Mouse (Mus musculus) kidney, embryonic 15.5 days (tissue): Measurements from ENCODE around the gene Tnc. TPM values are rescaled to one million over a fixed set of nuclear protein-coding genes. Genes with fewer than 3 reads are reported as not detected.

Source experiments
- ATAC-seq: fragments of 200-750 bp; cut with Nextera tagmentation; replicated peaks from 2 replicates; pipeline ENCODE4 v1.8.0; 2017; ENCODE audit warnings: moderate TSS enrichment; ENCODE audit not compliant: low FRiP score
- H3K27ac ChIP-seq: fragments of 300-500 bp; sonication (generic); 2 replicates; pipeline ENCODE4 v1.5.1; 2015; ENCODE audit warnings: mild to moderate bottlenecking, inconsistent platforms
- H3K27me3 ChIP-seq: fragments of 300-500 bp; sonication (generic); 2 replicates; pipeline ENCODE4 v1.6.1; 2015; ENCODE audit warnings: inconsistent platforms
- H3K36me3 ChIP-seq: fragments of 300-500 bp; sonication (generic); 2 replicates; pipeline ENCODE4 v1.6.1; 2015; ENCODE audit warnings: inconsistent platforms
- H3K4me1 ChIP-seq: fragments of 300-500 bp; sonication (generic); 2 replicates; pipeline ENCODE4 v1.6.1; 2015; ENCODE audit warnings: inconsistent platforms
- H3K4me2 ChIP-seq: fragments of 300-500 bp; sonication (generic); 2 replicates; pipeline ENCODE4 v1.6.1; 2015; ENCODE audit warnings: moderate library complexity, mild to moderate bottlenecking, inconsistent platforms
- H3K4me3 ChIP-seq: fragments of 300-500 bp; sonication (generic); replicated peaks from 2 replicates; pipeline ENCODE4 v1.5.1; 2015; ENCODE audit warnings: mild to moderate bottlenecking, inconsistent platforms
- H3K9ac ChIP-seq: fragments of 300-500 bp; sonication (generic); 2 replicates; pipeline ENCODE4 v1.6.1; 2015; ENCODE audit warnings: mild to moderate bottlenecking, inconsistent platforms
- H3K9me3 ChIP-seq: fragments of 300-500 bp; sonication (generic); replicated peaks from 2 replicates; pipeline ENCODE4 v1.6.1; 2016; ENCODE audit warnings: inconsistent platforms
- WGBS: fragments of 180-500 bp; shearing (Covaris S2); methylation state at CpG from one replicate; pipeline ENCODE4 v1.1.7; 2015; ENCODE audit warnings: mixed read lengths; 5-methylcytosine and 5-hydroxymethylcytosine counted together
- polyA plus RNA-seq: library from polyadenylated mRNA; unstranded; fragments of >200 nt; fragmentation: Nextera tagmentation; extraction: Ambion mirVana; gene quantifications from 2 replicates; pipeline ENCODE4 v1.2.1, GENCODE M21; 2015

The Tnc gene
- polyA plus RNA-seq, 1 experiment from 2014 or later: 19.6 TPM

- H3K4me2 ChIP-seq: no peak overlapping the region
- no peak for ATAC-seq
These were observed 60.2 kb downstream of the Tnc start for GRCm38 (mm10) chr4:63986576-63986975.

GRCm38 (mm10) chr4:63983098-63983445 is 63.7 kb downstream of the Tnc start:
- 21% methylated on average over 8 of the region's 8 CpGs for WGBS
- peak overlapping the region; percentile 54 for H3K27ac ChIP-seq
- H3K9me3 ChIP-seq: no peaks in the 10 kb centered on the region
- peak overlapping the region; percentile 22; the same call in 1 of the 2 replicates for H3K4me2 ChIP-seq
- no peak overlapping the region for H3K4me3 ChIP-seq
- no peaks in the 10 kb centered on the region for H3K36me3 ChIP-seq
- H3K9ac ChIP-seq: no peak overlapping the region
- H3K27me3 ChIP-seq: no peaks in the 10 kb centered on the region
- H3K4me1 ChIP-seq: peaks cover 7% of the 10 kb centered on the region
- peak; percentile 69; the same call in 1 of the 2 replicates for ATAC-seq

More at GRCm38 (mm10) chr4:63986576-63986975, 60.2 kb downstream of the Tnc start:
- no peaks in the 10 kb centered on the region for H3K36me3 ChIP-seq
- no peak overlapping the region for H3K4me3 ChIP-seq
- no peaks in the 10 kb centered on the region for H3K27me3 ChIP-seq
- H3K4me1 ChIP-seq: peaks cover 7% of the 10 kb centered on the region
- no peaks in the 10 kb centered on the region for H3K9me3 ChIP-seq
- H3K9ac ChIP-seq: no peak overlapping the region
- H3K27ac ChIP-seq: no peak overlapping the region

- Histone ChIP-seq H3K27me3 (no peaks in the 10 kb centered on the region), H3K4me2 (peak overlapping the region; percentile 22), H3K36me3 (no peaks in the 10 kb centered on the region), H3K4me1 (peaks cover 7% of the 10 kb centered on the region), H3K9ac (no peak overlapping the region), H3K4me3 (no peak overlapping the region), H3K27ac (peak overlapping the region; percentile 54), H3K9me3 (no peaks in the 10 kb centered on the region)
- peak; percentile 67 for ATAC-seq
- WGBS: 44% methylated on average over 12 of the region's 12 CpGs
These were observed 64.3 kb downstream of the Tnc start for GRCm38 (mm10) chr4:63982425-63983097.

- no peak for ATAC-seq
- H3K9ac ChIP-seq: no peak overlapping the region
- no peaks in the 10 kb centered on the region for H3K36me3 ChIP-seq
- H3K4me2 ChIP-seq: no peak overlapping the region
- no peaks in the 10 kb centered on the region for H3K9me3 ChIP-seq
- WGBS: 83% methylated on average over 1 of the region's 1 CpGs
- no peaks in the 10 kb centered on the region for H3K27me3 ChIP-seq
- no peak overlapping the region for H3K27ac ChIP-seq
- no peak overlapping the region for H3K4me3 ChIP-seq
- peaks cover 7% of the 10 kb centered on the region for H3K4me1 ChIP-seq
These were observed 66.5 kb downstream of the Tnc start for GRCm38 (mm10) chr4:63980211-63980794.

GRCm38 (mm10) chr4:63979635-63980034 is 67.2 kb downstream of the Tnc start:
- Histone ChIP-seq H3K27me3 (no peaks in the 10 kb centered on the region), H3K4me1 (peaks cover 7% of the 10 kb centered on the region), H3K9me3 (no peaks in the 10 kb centered on the region), H3K4me3 (no peak overlapping the region), H3K36me3 (no peaks in the 10 kb centered on the region), H3K9ac (no peak overlapping the region), H3K4me2 (no peak overlapping the region), H3K27ac (no peak overlapping the region)
- no peak for ATAC-seq
- 24% methylated on average over 2 of the region's 2 CpGs for WGBS

- no peaks in the 10 kb centered on the region for H3K4me1 ChIP-seq
- H3K27me3 ChIP-seq: no peaks in the 10 kb centered on the region
- peaks cover 9% of the 10 kb centered on the region; the same call in 1 of the 2 replicates for H3K36me3 ChIP-seq
- 94% methylated on average over 2 of the region's 2 CpGs for WGBS
- no peak overlapping the region for H3K27ac ChIP-seq
- H3K4me3 ChIP-seq: no peak overlapping the region
- H3K9me3 ChIP-seq: no peaks in the 10 kb centered on the region
- ATAC-seq: no peak
- no peak overlapping the region for H3K4me2 ChIP-seq
- H3K9ac ChIP-seq: no peak overlapping the region
These were observed 74.3 kb downstream of the Tnc start for GRCm38 (mm10) chr4:63972536-63972935.

GRCm38 (mm10) chr4:63971762-63972161 is 75.1 kb downstream of the Tnc start:
- no peak overlapping the region for H3K4me3 ChIP-seq
- no peak overlapping the region for H3K9ac ChIP-seq
- no peaks in the 10 kb centered on the region for H3K9me3 ChIP-seq
- H3K4me2 ChIP-seq: no peak overlapping the region
- no peak overlapping the region for H3K27ac ChIP-seq
- H3K27me3 ChIP-seq: no peaks in the 10 kb centered on the region
- WGBS: 91% methylated on average over 1 of the region's 1 CpGs
- no peak for ATAC-seq
- no peaks in the 10 kb centered on the region for H3K4me1 ChIP-seq
- H3K36me3 ChIP-seq: peaks cover 9% of the 10 kb centered on the region; the same call in 1 of the 2 replicates

- 76% methylated on average over 4 of the region's 4 CpGs for WGBS
- no peak overlapping the region for H3K4me3 ChIP-seq
- no peak overlapping the region for H3K27ac ChIP-seq
- no peak for ATAC-seq
- no peaks in the 10 kb centered on the region for H3K27me3 ChIP-seq
- H3K9me3 ChIP-seq: no peaks in the 10 kb centered on the region
- no peak overlapping the region for H3K4me2 ChIP-seq
- no peaks in the 10 kb centered on the region for H3K4me1 ChIP-seq
- H3K36me3 ChIP-seq: peaks cover 9% of the 10 kb centered on the region; the same call in 1 of the 2 replicates
- no peak overlapping the region for H3K9ac ChIP-seq
These were observed 75.9 kb downstream of the Tnc start for GRCm38 (mm10) chr4:63970925-63971324.

GRCm38 (mm10) chr4:63969891-63970290 is 76.9 kb downstream of the Tnc start:
- no peak overlapping the region for H3K9ac ChIP-seq
- no peak overlapping the region for H3K4me3 ChIP-seq
- H3K4me2 ChIP-seq: no peak overlapping the region
- 80% methylated on average over 3 of the region's 3 CpGs for WGBS
- H3K27ac ChIP-seq: no peak overlapping the region
- H3K9me3 ChIP-seq: no peaks in the 10 kb centered on the region
- H3K27me3 ChIP-seq: no peaks in the 10 kb centered on the region
- no peak for ATAC-seq
- H3K4me1 ChIP-seq: no peaks in the 10 kb centered on the region
- peaks cover 9% of the 10 kb centered on the region; the same call in 1 of the 2 replicates for H3K36me3 ChIP-seq

- no peak for ATAC-seq
- 46% methylated on average over 1 of the region's 1 CpGs for WGBS
These were observed 83.4 kb downstream of the Tnc start for GRCm38 (mm10) chr4:63963410-63963809.

GRCm38 (mm10) chr4:63961858-63962468 is 84.9 kb downstream of the Tnc start:
- Histone ChIP-seq H3K27me3 (no peaks in the 10 kb centered on the region), H3K4me2 (no peak overlapping the region), H3K27ac (no peak overlapping the region), H3K9ac (no peak overlapping the region), H3K4me3 (no peak overlapping the region), H3K4me1 (no peaks in the 10 kb centered on the region), H3K9me3 (no peaks in the 10 kb centered on the region), H3K36me3 (0 out of 2 replicates have a peak, but pooled peaks cover 5% of the 10 kb centered on the region)
- WGBS: 90% methylated on average over 5 of the region's 5 CpGs
- no peak for ATAC-seq

More at GRCm38 (mm10) chr4:63963410-63963809, 83.4 kb downstream of the Tnc start:
- Histone ChIP-seq H3K4me3 (no peak overlapping the region), H3K36me3 (0 out of 2 replicates have a peak, but pooled peaks cover 5% of the 10 kb centered on the region), H3K27ac (no peak overlapping the region), H3K9ac (no peak overlapping the region), H3K27me3 (no peaks in the 10 kb centered on the region), H3K4me1 (no peaks in the 10 kb centered on the region), H3K4me2 (no peak overlapping the region), H3K9me3 (no peaks in the 10 kb centered on the region)

GRCm38 (mm10) chr4:63958601-63959000 is 88.2 kb downstream of the Tnc start:
- no peak for ATAC-seq
- no peak overlapping the region for H3K27ac ChIP-seq
- no peaks in the 10 kb centered on the region for H3K4me1 ChIP-seq
- WGBS: 72% methylated on average over 4 of the region's 4 CpGs
- H3K9ac ChIP-seq: no peak overlapping the region
- no peak overlapping the region for H3K4me3 ChIP-seq
- H3K27me3 ChIP-seq: no peaks in the 10 kb centered on the region
- no peaks in the 10 kb centered on the region for H3K9me3 ChIP-seq
- H3K4me2 ChIP-seq: no peak overlapping the region
- H3K36me3 ChIP-seq: 0 out of 2 replicates have a peak, but pooled peaks cover 5% of the 10 kb centered on the region
